Mouse (Mus musculus): ENCODE data around the gene Dpm2. TPM values are rescaled to one million over a fixed set of nuclear protein-coding genes. Genes with fewer than 3 reads are reported as not detected.
A peak's percentile ranks its signal among the peaks of the same experiment; 100 is the strongest.

Gene Dpm2
- polyA plus RNA-seq, 1 experiment: 87.5 TPM

GRCm38 (mm10) chr2:32537941-32538340 lies 32.7 kb upstream of the Dpm2 start:
- Histone ChIP-seq H3K27ac (ENCODE audit: insufficient read depth, low read depth, low read length) (peak overlapping the region; percentile 100), H3K27me3 (ENCODE audit: control insufficient read depth, insufficient read depth, low read length) (no peaks in the 10 kb centered on the region), H3K4me3 (ENCODE audit: low read depth, low read length) (peak overlapping the region; percentile 97), H3K36me3 (ENCODE audit: control insufficient read depth, insufficient read depth, low read length) (no peaks in the 10 kb centered on the region), H3K4me1 (ENCODE audit: control insufficient read depth, insufficient read depth, insufficient read length, low read length) (peaks cover 42% of the 10 kb centered on the region; the same call in 1 of the 2 replicates)
- TF ChIP-seq CTCF (IDR thresholded peaks at IDR 0.05; ENCODE audit: extremely low read depth, insufficient read length, insufficient replicate concordance, low read depth, low read length): no peak
- no peak for TF ChIP-seq POLR2A (IDR thresholded peaks at IDR 0.05; ENCODE audit: low read depth, low read length)
- WGBS: 21% methylated on average over 5 of the region's 5 CpGs

GRCm38 (mm10) chr2:32538461-32538860 lies 32.2 kb upstream of the Dpm2 start:
- Histone ChIP-seq H3K4me3 (ENCODE audit: low read depth, low read length) (peak overlapping the region; percentile 97), H3K36me3 (ENCODE audit: control insufficient read depth, insufficient read depth, low read length) (no peaks in the 10 kb centered on the region), H3K27ac (ENCODE audit: insufficient read depth, low read depth, low read length) (peak overlapping the region; percentile 100), H3K27me3 (ENCODE audit: control insufficient read depth, insufficient read depth, low read length) (no peaks in the 10 kb centered on the region), H3K4me1 (ENCODE audit: control insufficient read depth, insufficient read depth, insufficient read length, low read length) (peaks cover 47% of the 10 kb centered on the region; the same call in 1 of the 2 replicates)
- TF ChIP-seq CTCF (IDR thresholded peaks at IDR 0.05; ENCODE audit: extremely low read depth, insufficient read length, insufficient replicate concordance, low read depth, low read length): no peak
- no peak for TF ChIP-seq POLR2A (IDR thresholded peaks at IDR 0.05; ENCODE audit: low read depth, low read length)
- 13% methylated on average over 4 of the region's 4 CpGs for WGBS

DNA sequence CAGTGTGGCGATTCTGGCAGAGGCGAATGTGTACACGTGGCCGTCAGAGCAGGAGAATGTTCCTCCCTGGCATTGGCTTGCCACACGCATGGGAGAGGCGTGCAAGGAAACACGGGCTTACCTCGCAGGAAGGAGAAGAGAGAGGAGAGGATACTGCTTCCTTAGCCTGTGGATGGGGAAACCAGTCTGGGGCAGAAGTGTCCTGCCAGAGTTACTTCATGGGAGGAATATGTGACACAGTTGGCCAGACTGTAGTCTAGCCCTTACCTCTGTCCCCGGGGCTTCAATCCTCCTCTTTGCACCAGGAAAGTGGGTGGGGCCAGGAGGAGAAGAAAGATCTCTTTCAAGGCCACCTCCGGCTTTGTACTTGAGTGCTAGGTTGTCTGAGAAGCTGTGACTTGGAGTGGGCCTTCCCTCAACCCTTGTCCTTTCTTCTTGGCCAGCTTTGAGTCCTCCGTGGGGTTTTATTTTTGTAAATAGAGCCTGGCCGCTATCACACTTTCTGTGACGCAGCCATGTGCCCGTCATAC lies 31.1 kb upstream of the Dpm2 start:
- Histone ChIP-seq H3K27ac (ENCODE audit: insufficient read depth, low read depth, low read length) (peak overlapping the region; percentile 100), H3K4me1 (ENCODE audit: control insufficient read depth, insufficient read depth, insufficient read length, low read length) (peaks cover 45% of the 10 kb centered on the region; the same call in 1 of the 2 replicates)

DNA sequence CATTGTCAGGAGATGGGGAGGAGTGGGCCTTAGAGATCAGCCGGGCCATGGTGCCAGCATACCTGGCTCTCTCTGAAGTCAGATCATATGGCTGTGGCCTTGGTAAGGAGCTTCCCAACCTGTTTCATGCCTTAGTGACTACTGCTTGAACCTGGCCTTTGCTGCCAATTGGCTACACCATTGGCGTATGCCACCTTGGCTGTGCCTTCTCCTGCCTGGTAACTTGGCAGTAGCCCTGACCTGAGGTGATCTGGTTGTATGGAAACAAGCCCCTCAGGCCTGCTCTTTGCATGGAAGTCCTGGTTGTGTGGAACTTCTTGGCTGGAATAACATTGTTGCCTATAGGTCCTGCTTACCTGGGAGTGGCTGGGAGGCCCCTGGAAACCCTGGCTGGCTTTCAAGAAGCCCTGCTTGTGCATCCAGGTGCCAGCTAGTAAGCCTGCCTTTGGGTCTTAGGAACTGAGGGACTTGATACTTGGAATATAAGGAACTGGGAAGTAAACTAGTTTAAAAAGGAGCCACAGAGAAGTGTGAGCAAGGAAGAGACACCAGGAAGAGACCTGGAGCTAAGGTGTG lies 29.2 kb upstream of the Dpm2 start:
- H3K27ac ChIP-seq (ENCODE audit: insufficient read depth, low read depth, low read length): peak overlapping the region; percentile 75
- peak overlapping the region; percentile 6; the same call in 1 of the 2 replicates for H3K4me3 ChIP-seq (ENCODE audit: low read depth, low read length)
- 36% methylated on average over 2 of the region's 2 CpGs for WGBS
- H3K27me3 ChIP-seq (ENCODE audit: control insufficient read depth, insufficient read depth, low read length): no peaks in the 10 kb centered on the region
- H3K36me3 ChIP-seq (ENCODE audit: control insufficient read depth, insufficient read depth, low read length): peaks cover 10% of the 10 kb centered on the region; the same call in 1 of the 2 replicates
- H3K4me1 ChIP-seq (ENCODE audit: control insufficient read depth, insufficient read depth, insufficient read length, low read length): peaks cover 52% of the 10 kb centered on the region; the same call in 1 of the 2 replicates
- TF ChIP-seq POLR2A (IDR thresholded peaks at IDR 0.05; ENCODE audit: low read depth, low read length) (no peak), CTCF (IDR thresholded peaks at IDR 0.05; ENCODE audit: extremely low read depth, insufficient read length, insufficient replicate concordance, low read depth, low read length) (no peak)

More for the DNA sequence above, 31.1 kb upstream of the Dpm2 start:
- TF ChIP-seq POLR2A (IDR thresholded peaks at IDR 0.05; ENCODE audit: low read depth, low read length) (no peak), CTCF (IDR thresholded peaks at IDR 0.05; ENCODE audit: extremely low read depth, insufficient read length, insufficient replicate concordance, low read depth, low read length) (no peak)
- H3K4me3 ChIP-seq (ENCODE audit: low read depth, low read length): peak overlapping the region; percentile 40
- 21% methylated on average over 14 of the region's 14 CpGs for whole genome bisulfite sequencing
- H3K27me3 ChIP-seq (ENCODE audit: control insufficient read depth, insufficient read depth, low read length): no peaks in the 10 kb centered on the region
- H3K36me3 ChIP-seq (ENCODE audit: control insufficient read depth, insufficient read depth, low read length): 0 out of 2 replicates have a peak, but pooled peaks cover 5% of the 10 kb centered on the region

DNA sequence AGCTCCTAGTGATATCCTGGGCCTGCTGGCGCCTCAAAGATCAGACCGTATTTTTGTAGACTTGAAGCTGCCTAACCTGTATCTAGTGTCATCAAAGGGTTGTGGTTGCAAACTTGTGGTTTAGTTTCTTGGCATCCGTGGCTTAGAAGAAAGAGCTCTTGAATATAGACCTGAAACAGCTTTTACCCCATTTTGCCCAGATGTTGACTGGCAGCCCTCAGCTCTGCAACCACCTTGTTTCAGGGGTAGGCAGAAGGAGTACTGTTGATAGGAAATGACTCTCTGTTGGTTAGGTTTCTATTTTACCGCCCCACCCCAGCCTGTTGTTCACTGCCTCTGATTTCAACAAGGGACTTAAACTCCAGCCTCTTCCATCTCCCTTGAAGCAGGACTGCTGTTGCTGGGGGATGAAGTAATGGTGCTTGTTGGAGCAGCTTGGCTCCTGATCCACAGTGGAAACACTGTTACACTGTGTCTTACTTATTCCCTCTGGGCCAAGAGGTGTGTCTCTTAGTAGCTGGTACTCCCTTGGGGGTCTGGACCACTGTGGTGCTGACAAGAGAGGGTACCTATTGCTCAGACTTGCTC lies 28.6 kb upstream of the Dpm2 start:
- no peak for TF ChIP-seq CTCF (IDR thresholded peaks at IDR 0.05; ENCODE audit: extremely low read depth, insufficient read length, insufficient replicate concordance, low read depth, low read length)
- no peak for TF ChIP-seq POLR2A (IDR thresholded peaks at IDR 0.05; ENCODE audit: low read depth, low read length)
- Histone ChIP-seq H3K4me3 (ENCODE audit: low read depth, low read length) (no peak overlapping the region), H3K27ac (ENCODE audit: insufficient read depth, low read depth, low read length) (peak overlapping the region; percentile 75), H3K27me3 (ENCODE audit: control insufficient read depth, insufficient read depth, low read length) (no peaks in the 10 kb centered on the region), H3K4me1 (ENCODE audit: control insufficient read depth, insufficient read depth, insufficient read length, low read length) (peaks cover 57% of the 10 kb centered on the region; the same call in 1 of the 2 replicates), H3K36me3 (ENCODE audit: control insufficient read depth, insufficient read depth, low read length) (peaks cover 10% of the 10 kb centered on the region; the same call in 1 of the 2 replicates)
- 22% methylated on average over 4 of the region's 4 CpGs for WGBS

GRCm38 (mm10) chr2:32543031-32543449 lies 27.6 kb upstream of the Dpm2 start:
- WGBS: 22% methylated on average over 3 of the region's 3 CpGs
- Histone ChIP-seq H3K27me3 (ENCODE audit: control insufficient read depth, insufficient read depth, low read length) (no peaks in the 10 kb centered on the region), H3K4me1 (ENCODE audit: control insufficient read depth, insufficient read depth, insufficient read length, low read length) (peaks cover 60% of the 10 kb centered on the region; the same call in 1 of the 2 replicates), H3K4me3 (ENCODE audit: low read depth, low read length) (no peak overlapping the region), H3K27ac (ENCODE audit: insufficient read depth, low read depth, low read length) (no peak overlapping the region), H3K36me3 (ENCODE audit: control insufficient read depth, insufficient read depth, low read length) (peaks cover 10% of the 10 kb centered on the region; the same call in 1 of the 2 replicates)
- TF ChIP-seq CTCF (IDR thresholded peaks at IDR 0.05; ENCODE audit: extremely low read depth, insufficient read length, insufficient replicate concordance, low read depth, low read length) (no peak), POLR2A (IDR thresholded peaks at IDR 0.05; ENCODE audit: low read depth, low read length) (no peak)

GRCm38 (mm10) chr2:32546951-32547350 lies 23.7 kb upstream of the Dpm2 start:
- Histone ChIP-seq H3K27me3 (ENCODE audit: control insufficient read depth, insufficient read depth, low read length) (no peaks in the 10 kb centered on the region), H3K27ac (ENCODE audit: insufficient read depth, low read depth, low read length) (peak overlapping the region; percentile 34), H3K4me1 (ENCODE audit: control insufficient read depth, insufficient read depth, insufficient read length, low read length) (peaks cover 52% of the 10 kb centered on the region), H3K4me3 (ENCODE audit: low read depth, low read length) (no peak overlapping the region), H3K36me3 (ENCODE audit: control insufficient read depth, insufficient read depth, low read length) (peaks cover 10% of the 10 kb centered on the region; the same call in 1 of the 2 replicates)
- TF ChIP-seq CTCF (IDR thresholded peaks at IDR 0.05; ENCODE audit: extremely low read depth, insufficient read length, insufficient replicate concordance, low read depth, low read length): no peak
- no peak for TF ChIP-seq POLR2A (IDR thresholded peaks at IDR 0.05; ENCODE audit: low read depth, low read length)
- 86% methylated on average over 1 of the region's 1 CpGs for WGBS

All from small intestine, adult 2 months (tissue).